Mouse (Mus musculus) cerebellum, adult 2 months (tissue): ENCODE measurements around the gene Vmac.

ENCODE experiments used
- CTCF ChIP-seq: fragments of 200-500 bp; IDR thresholded peaks from 2 replicates; pipeline ENCODE4 v1.5.1; 2011; ENCODE audit warnings: low read depth, mild to moderate bottlenecking, control low read depth, low read length, moderate library complexity, borderline replicate concordance; ENCODE audit not compliant: insufficient read depth
- POLR2A ChIP-seq: fragments of 200-500 bp; IDR thresholded peaks from 2 replicates; pipeline ENCODE4 v1.6.1; 2011; ENCODE audit warnings: low read length, control low read depth, borderline replicate concordance; ENCODE audit not compliant: insufficient read depth

- TF ChIP-seq CTCF, result no peak
- TF ChIP-seq POLR2A, result peak; percentile 84; the same call in 1 of the 2 replicates
Measured at GRCm38 (mm10) chr17:56761991-56762410, 44.2 kb upstream of the Vmac start.
